Mouse (Mus musculus): ENCODE measurements around the gene Dner. TPM values are rescaled to one million over a fixed set of nuclear protein-coding genes. Genes with fewer than 3 reads are reported as not detected.
"Not testable (repeated sequence)": the region's sequence is repeated elsewhere in the genome, so short reads cannot be mapped to it uniquely, and the experiment has no call there.

The Dner gene
- polyA plus RNA-seq, 1 experiment = 140 TPM

DNA sequence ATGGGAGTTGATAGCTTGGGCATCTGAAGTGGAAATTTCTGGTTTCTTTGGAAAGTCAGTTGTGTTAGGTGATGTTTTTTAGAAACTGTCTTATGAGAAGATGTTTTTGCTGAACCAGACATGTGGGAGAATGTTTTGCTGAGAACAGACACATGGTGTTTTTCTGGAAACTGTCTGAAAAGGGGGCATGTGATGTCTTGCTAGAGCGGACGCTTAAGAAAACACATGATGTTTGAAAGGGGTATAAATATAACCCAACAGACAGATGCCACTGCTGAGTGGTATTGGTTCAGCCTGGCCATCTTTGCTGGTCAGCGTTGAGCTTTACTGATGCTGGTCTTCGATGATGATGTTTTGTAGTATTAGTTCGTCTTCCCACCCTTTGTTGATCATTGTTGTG, 338.8 kb downstream of the Dner start:
- no peak for DNase-seq (ENCODE audit: extremely low spot score in 1 of 2, low spot score in 1 of 2)

DNA sequence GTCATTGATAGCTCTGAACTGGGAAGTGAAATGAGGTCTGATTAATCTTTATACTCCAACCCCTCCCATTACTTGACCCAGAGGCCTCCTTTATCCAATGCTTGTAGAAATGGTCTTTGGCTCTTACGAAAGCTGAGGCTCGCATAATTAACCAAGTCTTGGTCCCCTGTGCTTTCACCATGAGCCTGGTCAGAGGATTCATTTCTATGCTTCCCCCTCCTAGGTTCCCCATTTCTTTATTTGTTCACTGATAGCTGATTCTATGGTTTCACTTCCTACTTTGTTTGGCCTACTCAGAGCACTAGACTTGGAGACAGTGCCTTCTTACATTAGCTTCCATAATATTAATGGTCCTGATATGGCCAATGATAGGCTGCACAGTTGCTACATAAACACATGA, 345.8 kb downstream of the Dner start:
- no peak for DNase-seq (ENCODE audit: extremely low spot score in 1 of 2, low spot score in 1 of 2)

GRCm38 (mm10) chr1:84347796-84348476, 348.1 kb downstream of the Dner start:
- DNase-seq (ENCODE audit: extremely low spot score in 1 of 2, low spot score in 1 of 2) = no peak

DNA sequence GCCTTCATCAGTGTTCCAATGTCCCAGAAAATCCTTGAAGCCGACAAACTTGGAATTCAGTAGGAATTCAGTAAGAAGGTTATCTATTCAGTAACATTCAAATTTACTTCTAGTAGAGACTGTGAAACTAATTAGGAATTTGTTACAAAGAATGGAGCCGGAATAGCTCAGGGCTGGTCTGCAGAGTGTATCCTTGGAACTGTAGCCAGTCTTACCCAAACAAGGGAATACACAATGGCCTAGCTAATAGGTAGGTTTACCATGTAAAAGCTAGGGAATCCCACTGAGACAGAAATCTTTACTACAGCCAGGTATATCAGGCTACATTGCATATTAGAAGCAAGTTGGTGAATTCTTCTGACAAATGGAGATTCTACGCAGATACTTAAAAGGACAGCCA, 363.2 kb downstream of the Dner start:
- not testable (repeated sequence) for DNase-seq (ENCODE audit: extremely low spot score in 1 of 2, low spot score in 1 of 2)

- DNase-seq (ENCODE audit: extremely low spot score in 1 of 2, low spot score in 1 of 2) = not testable (repeated sequence)
Observed at GRCm38 (mm10) chr1:84331861-84332260, 364.2 kb downstream of the Dner start.

DNA sequence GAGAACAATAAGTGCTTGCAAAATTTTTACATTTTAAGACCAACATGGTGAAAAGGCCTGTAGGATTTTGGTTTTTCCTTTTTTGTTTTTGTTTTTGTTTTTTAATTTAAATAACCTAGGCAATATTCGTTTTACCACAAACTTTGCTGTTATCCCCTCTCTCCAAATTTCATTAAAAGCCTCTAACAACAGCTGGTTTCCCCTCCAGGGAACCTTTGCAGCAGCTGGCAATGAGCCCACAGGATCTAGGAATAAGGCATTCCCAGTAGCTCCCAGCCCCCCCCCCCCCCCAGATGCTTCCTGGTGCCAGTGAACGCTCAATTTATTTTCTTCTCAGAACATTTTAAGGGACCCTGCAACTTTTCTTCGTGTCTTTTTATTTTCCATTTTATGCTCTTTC, 370.7 kb downstream of the Dner start:
- no peak for DNase-seq (ENCODE audit: extremely low spot score in 1 of 2, low spot score in 1 of 2)

DNA sequence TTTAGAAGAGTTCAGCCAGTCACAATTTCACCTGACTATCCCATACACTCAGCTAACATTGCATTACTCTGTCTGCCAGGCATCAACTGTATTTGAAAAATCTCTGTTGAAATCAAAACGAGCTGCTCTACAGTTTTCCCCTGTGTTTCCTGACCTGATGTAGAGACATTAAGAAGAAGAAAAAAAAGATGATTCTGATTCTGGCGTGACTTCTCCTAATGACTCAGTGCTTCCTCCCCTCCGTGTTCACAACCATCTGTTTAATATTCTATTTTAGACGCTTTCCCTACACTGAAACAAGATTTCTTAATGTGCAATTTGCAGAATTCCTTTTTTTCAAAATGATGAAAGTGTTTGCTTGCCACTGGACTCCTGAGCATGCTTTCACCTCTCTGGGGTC, 374.7 kb downstream of the Dner start:
- peak in 1 of 2 experiments; percentile 45 for DNase-seq (ENCODE audit: extremely low spot score in 1 of 2, low spot score in 1 of 2)

Other genes with a start within 250 kb of the Dner start
- gene Fbxo36, start 143.6 kb upstream of the Dner start, polyA plus RNA-seq (2012; rRNA removed) = 7.4 and 8.4 TPM in 2 replicates
- 80.3 and 91.5 TPM in 2 replicates for gene Trip12, start 144.3 kb upstream of the Dner start, polyA plus RNA-seq (2012; rRNA removed)
- 6.9 and 8.0 TPM in 2 replicates for gene Slc16a14, start 238.9 kb upstream of the Dner start, polyA plus RNA-seq (2012; rRNA removed)